Mouse (Mus musculus) heart, embryonic 11.5 days (tissue): ENCODE measurements at regions not wholly inside any gene's neighbourhood (a gene's known extent, or its start where the extent isn't known, plus 50 kb on each side); places are given as distances from the start of the nearest gene placed in this dataset.

Experiments used
- ATAC-seq: fragments of 200-750 bp; cut with Nextera tagmentation; replicated peaks from 2 replicates; pipeline ENCODE4 v1.8.0; 2017; ENCODE audit warnings: moderate library complexity; ENCODE audit not compliant: insufficient number of reproducible peaks, low FRiP score, low TSS enrichment
- H3K27ac ChIP-seq: fragments of 300-500 bp; sonication (generic); 2 replicates; pipeline ENCODE4 v1.5.1; 2014; ENCODE audit warnings: mild to moderate bottlenecking, low read depth, low read length
- H3K27me3 ChIP-seq: fragments of 300-500 bp; sonication (generic); 2 replicates; pipeline ENCODE4 v1.6.1; 2014; ENCODE audit warnings: mild to moderate bottlenecking, low read length, mixed read lengths; ENCODE audit not compliant: control insufficient read depth, insufficient read depth
- H3K36me3 ChIP-seq: fragments of 300-500 bp; sonication (generic); 2 replicates; pipeline ENCODE4 v1.6.1; 2014; ENCODE audit warnings: mild to moderate bottlenecking, low read length, moderate library complexity, mixed read lengths; ENCODE audit not compliant: control insufficient read depth, insufficient read depth
- H3K4me1 ChIP-seq: fragments of 300-500 bp; sonication (generic); 2 replicates; pipeline ENCODE4 v1.6.1; 2014; ENCODE audit warnings: low read length; ENCODE audit not compliant: control insufficient read depth, insufficient read depth
- H3K4me2 ChIP-seq: fragments of 300-500 bp; sonication (generic); 2 replicates; pipeline ENCODE4 v1.6.1; 2014; ENCODE audit warnings: mild to moderate bottlenecking, moderate library complexity
- H3K4me3 ChIP-seq: fragments of 300-500 bp; sonication (generic); 2 replicates; pipeline ENCODE4 v1.5.1; 2014; ENCODE audit warnings: low read depth, low read length
- H3K9ac ChIP-seq: fragments of 300-500 bp; sonication (generic); 2 replicates; pipeline ENCODE4 v1.6.1; 2014; ENCODE audit warnings: mild to moderate bottlenecking, low read depth, low read length, moderate library complexity
- H3K9me3 ChIP-seq: fragments of 300-500 bp; sonication (generic); replicated peaks from 2 replicates; pipeline ENCODE4 v1.6.1; 2016; ENCODE audit warnings: low read length; ENCODE audit not compliant: control insufficient read depth
- WGBS: fragments of 180-500 bp; shearing (Covaris S2); extraction: QIAGEN DNeasy Blood & Tissue Kit; methylation state at CpG from one replicate; pipeline ENCODE4 v1.1.7; 2014; ENCODE audit not compliant: insufficient replicate concordance; 5-methylcytosine and 5-hydroxymethylcytosine counted together

DNA sequence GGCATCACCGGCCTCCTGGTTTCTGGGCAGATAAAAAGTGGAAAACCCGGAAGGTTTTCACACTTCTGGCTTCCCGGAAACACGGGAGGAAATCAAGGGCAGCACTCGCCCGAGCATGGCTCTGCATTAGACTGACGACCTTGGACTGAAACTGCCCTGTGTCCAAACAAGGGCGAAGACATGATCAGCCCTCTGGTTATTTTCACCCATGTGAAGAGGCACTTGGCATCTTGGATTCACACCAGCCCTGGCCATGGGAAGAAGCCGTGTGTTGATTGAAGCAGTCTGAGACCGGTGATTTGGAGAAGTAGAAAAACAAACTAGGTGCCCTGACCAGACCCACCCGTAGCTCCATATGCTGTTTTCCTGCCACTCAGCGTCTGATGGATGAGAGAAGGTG is 1146.7 kb downstream of the Poteg start:
- Histone ChIP-seq H3K27me3 (no peaks in the 10 kb centered on the region), H3K4me2 (peak overlapping the region; percentile 42), H3K36me3 (no peaks in the 10 kb centered on the region), H3K27ac (peak overlapping the region; percentile 52; the same call in 1 of the 2 replicates), H3K4me1 (no peaks in the 10 kb centered on the region; the same call in 1 of the 2 replicates), H3K4me3 (no peak overlapping the region), H3K9me3 (no peaks in the 10 kb centered on the region), H3K9ac (no peak overlapping the region)
- 28% methylated on average over 12 of the region's 12 CpGs for WGBS
- no peak; the same call in 1 of the 2 replicates for ATAC-seq

DNA sequence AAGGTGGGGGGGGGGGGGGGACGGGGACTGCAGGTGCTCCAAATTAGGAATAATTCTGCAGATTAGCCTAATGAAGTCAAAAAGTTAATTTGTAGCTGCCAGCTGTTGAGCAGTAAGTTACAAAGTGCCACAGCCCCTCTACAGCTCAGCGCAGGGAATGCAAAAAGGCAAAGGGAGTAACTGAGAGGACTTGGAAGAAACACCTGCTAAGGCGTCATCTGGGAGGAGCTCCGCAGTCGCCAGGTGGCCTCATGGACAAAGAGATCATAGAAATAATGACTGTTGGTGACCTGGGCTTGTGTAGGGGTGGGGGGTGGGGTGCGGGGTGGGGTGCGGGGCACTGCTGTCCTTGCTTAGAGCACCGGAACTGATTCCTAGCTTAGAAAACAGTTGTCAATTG is 1147.1 kb downstream of the Poteg start:
- ATAC-seq = 0 out of 2 replicates have a peak, but pooled peaks have one; percentile 14
- Histone ChIP-seq H3K27me3 (no peaks in the 10 kb centered on the region), H3K4me1 (no peaks in the 10 kb centered on the region; the same call in 1 of the 2 replicates), H3K9me3 (no peaks in the 10 kb centered on the region), H3K9ac (no peak overlapping the region), H3K4me3 (no peak overlapping the region), H3K27ac (no peak overlapping the region), H3K4me2 (peak overlapping the region; percentile 42), H3K36me3 (no peaks in the 10 kb centered on the region)
- WGBS = 29% methylated on average over 8 of the region's 8 CpGs

DNA sequence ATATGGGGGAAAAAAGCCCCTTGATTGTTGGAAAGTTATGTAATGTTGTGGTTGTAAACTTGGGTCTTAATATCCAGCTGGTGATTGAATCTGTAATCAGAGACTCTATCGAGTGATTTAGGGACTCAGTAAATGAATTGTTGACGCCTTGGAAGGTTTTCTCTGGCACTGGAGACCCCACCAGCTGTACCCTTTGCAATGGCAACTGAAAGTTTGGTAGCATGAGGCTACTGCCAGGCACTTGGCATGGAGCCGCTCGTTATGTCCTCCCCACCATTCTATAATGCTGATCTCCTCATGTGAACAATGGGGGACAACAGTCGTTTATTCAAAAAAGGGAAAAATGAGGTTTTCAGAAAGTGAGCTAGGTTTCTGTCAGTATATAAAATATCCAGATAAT is 1148.4 kb downstream of the Poteg start:
- ATAC-seq = no peak
- H3K4me1 ChIP-seq = no peaks in the 10 kb centered on the region; the same call in 1 of the 2 replicates
- H3K4me3 ChIP-seq = no peak overlapping the region
- H3K4me2 ChIP-seq = no peak overlapping the region
- whole genome bisulfite sequencing = 83% methylated on average over 5 of the region's 5 CpGs
- no peaks in the 10 kb centered on the region for H3K9me3 ChIP-seq
- no peaks in the 10 kb centered on the region for H3K27me3 ChIP-seq
- no peak overlapping the region for H3K9ac ChIP-seq
- H3K36me3 ChIP-seq = no peaks in the 10 kb centered on the region
- H3K27ac ChIP-seq = no peak overlapping the region
